ENCODE assay signal across 8 mouse cellular contexts in the genomic region with DNA sequence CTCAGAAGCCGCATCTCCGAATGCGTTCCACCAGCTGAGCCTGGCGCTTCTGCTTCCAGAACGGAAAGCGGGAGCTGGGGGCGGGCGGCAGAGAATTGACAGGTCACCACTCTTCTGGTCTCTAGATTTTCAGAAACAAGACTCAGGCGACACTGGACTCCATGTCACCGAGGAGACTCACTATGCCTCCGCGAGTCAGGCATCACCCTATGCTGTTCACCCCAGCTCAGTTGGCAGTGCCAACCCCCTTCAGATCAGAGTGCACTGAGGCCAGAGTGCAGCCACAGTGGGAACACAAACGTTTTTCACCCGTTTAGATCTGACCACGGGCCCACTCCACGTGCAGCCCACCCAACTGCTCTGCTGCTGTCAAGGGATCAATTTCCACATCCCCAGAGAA. TPM values are rescaled to one million over a fixed set of nuclear protein-coding genes. Genes with fewer than 3 reads are reported as not detected.
DNase-seq lines count a peak whose midpoint lies in the region; ATAC-seq and TF ChIP-seq lines count a peak whose summit lies in the region.

No protein-coding gene starts in this region.

- H3K9ac ChIP-seq in lung, postnatal 0 days (replicated peaks; ENCODE audit: low read depth): peak overlapping the region; percentile 49
- H3K9ac ChIP-seq in hindbrain, embryonic 16.5 days (ENCODE audit: low read depth, low read length): peak overlapping the region; percentile 76
- H3K9ac ChIP-seq in midbrain, embryonic 14.5 days (replicated peaks; ENCODE audit: low read length): peak overlapping the region; percentile 49

- no peaks in the 10 kb centered on the region for H3K27me3 ChIP-seq in lung, postnatal 0 days (replicated peaks; ENCODE audit: insufficient read depth, low read length)
- no peaks in the 10 kb centered on the region for H3K27me3 ChIP-seq in hindbrain, embryonic 16.5 days (replicated peaks; ENCODE audit: control insufficient read depth, insufficient read depth, low read length)
- H3K27me3 ChIP-seq in midbrain, embryonic 14.5 days (ENCODE audit: control insufficient read depth, insufficient read depth, low read length): 0 out of 2 replicates have a peak, but pooled peaks cover 4% of the 10 kb centered on the region

- no peaks in the 10 kb centered on the region for H3K4me1 ChIP-seq in lung, postnatal 0 days (ENCODE audit: insufficient read depth, low read depth, low read length)
- H3K4me1 ChIP-seq in hindbrain, embryonic 16.5 days (ENCODE audit: control insufficient read depth, insufficient read depth, low read depth, low read length): peaks cover 5% of the 10 kb centered on the region
- peaks cover 6% of the 10 kb centered on the region; the same call in 1 of the 2 replicates for H3K4me1 ChIP-seq in midbrain, embryonic 14.5 days (ENCODE audit: control insufficient read depth, insufficient read depth, low read length)

- WGBS in lung, postnatal 0 days: under 1% methylated on average over 16 of the region's 16 CpGs
- 2% methylated on average over 16 of the region's 16 CpGs for WGBS in hindbrain, embryonic 16.5 days
- WGBS in midbrain, embryonic 14.5 days: 3% methylated on average over 16 of the region's 16 CpGs

- H3K27ac ChIP-seq in lung, postnatal 0 days (ENCODE audit: low read length): peak overlapping the region; percentile 57
- peak overlapping the region; percentile 86 for H3K27ac ChIP-seq in hindbrain, embryonic 16.5 days (ENCODE audit: low read depth, low read length)
- peak overlapping the region; percentile 81 for H3K27ac ChIP-seq in midbrain, embryonic 14.5 days (replicated peaks; ENCODE audit: low read depth, low read length)

- peak overlapping the region; percentile 93 for H3K4me2 ChIP-seq in lung, postnatal 0 days (replicated peaks; ENCODE audit: low read depth, low read length)
- peak overlapping the region; percentile 88 for H3K4me2 ChIP-seq in hindbrain, embryonic 16.5 days (ENCODE audit: low read length)
- H3K4me2 ChIP-seq in midbrain, embryonic 14.5 days (ENCODE audit: low read length): peak overlapping the region; percentile 93

- peak overlapping the region; percentile 72 for H3K4me3 ChIP-seq in lung, postnatal 0 days (ENCODE audit: low read depth, low read length)
- peak overlapping the region; percentile 60 for H3K4me3 ChIP-seq in hindbrain, embryonic 16.5 days (ENCODE audit: low read length)
- H3K4me3 ChIP-seq in midbrain, embryonic 14.5 days (replicated peaks; ENCODE audit: low read depth, low read length): peak overlapping the region; percentile 52

- DNase-seq in adrenal gland, postnatal 14 days: peak; percentile 31
- no peak for DNase-seq in adrenal gland, adult (ENCODE audit: inconsistent age in 2 of 2, low spot score in 1 of 2)
- DNase-seq in lung, postnatal 0 days (ENCODE audit: low spot score): no peak
- DNase-seq in lung, postnatal 4 days: no peak
- peak; percentile 61 for DNase-seq in midbrain, embryonic 14.5 days
- DNase-seq in thymus, postnatal 25 days: no peak
- no peak for DNase-seq in thymus, postnatal 10 days (ENCODE audit: low spot score in 2 of 2)

- no peaks in the 10 kb centered on the region for H3K36me3 ChIP-seq in lung, postnatal 0 days (ENCODE audit: insufficient read depth, low read length)
- no peaks in the 10 kb centered on the region for H3K36me3 ChIP-seq in hindbrain, embryonic 16.5 days (ENCODE audit: control insufficient read depth, insufficient read depth, low read length)
- no peaks in the 10 kb centered on the region for H3K36me3 ChIP-seq in midbrain, embryonic 14.5 days (ENCODE audit: control insufficient read depth, insufficient read depth, low read length)

- ATAC-seq in lung, postnatal 0 days: peak; percentile 53
- peak; percentile 72 for ATAC-seq in hindbrain, embryonic 16.5 days
- ATAC-seq in midbrain, embryonic 14.5 days (ENCODE audit: low FRiP score, low TSS enrichment): peak; percentile 66; the same call in 1 of the 2 replicates

- no peaks in the 10 kb centered on the region for H3K9me3 ChIP-seq in lung, postnatal 0 days (ENCODE audit: low read length)
- H3K9me3 ChIP-seq in hindbrain, embryonic 16.5 days (ENCODE audit: control insufficient read depth, low read length): no peaks in the 10 kb centered on the region
- no peaks in the 10 kb centered on the region for H3K9me3 ChIP-seq in midbrain, embryonic 14.5 days (ENCODE audit: control insufficient read depth, low read length)

- no peak for TF ChIP-seq EP300 in lung, postnatal 0 days (IDR thresholded peaks at IDR 0.05)

- no peak for TF ChIP-seq CTCF in lung, postnatal 0 days (IDR thresholded peaks at IDR 0.05)

RNA-seq across cellular contexts. Expression of gene Zfp354b, which starts 0.4 kb away (rescaled TPM):
- total RNA-seq in adrenal gland, postnatal 14 days (2021): 2.1 and 2.9 TPM in 2 replicates
- polyA plus RNA-seq in lung, postnatal 0 days (2015; fragmentation: Nextera tagmentation; extraction: Ambion mirVana): 1.1 TPM in 2 replicates
- 4.7 and 4.9 TPM in 2 replicates for polyA plus RNA-seq in hindbrain, embryonic 16.5 days (2015; fragmentation: Nextera tagmentation; extraction: Ambion mirVana)
- polyA plus RNA-seq in midbrain, embryonic 14.5 days (2014; fragmentation: Nextera tagmentation; extraction: Ambion mirVana): 4.3 and 4.5 TPM in 2 replicates

RNA-seq across cellular contexts. Expression of gene 4933414I15Rik, which starts 12.5 kb away (rescaled TPM):
- total RNA-seq in adrenal gland, postnatal 14 days (2021): not detected in 2 replicates
- not detected in 2 replicates for polyA plus RNA-seq in lung, postnatal 0 days (2015; fragmentation: Nextera tagmentation; extraction: Ambion mirVana)
- not detected in 2 replicates for polyA plus RNA-seq in hindbrain, embryonic 16.5 days (2015; fragmentation: Nextera tagmentation; extraction: Ambion mirVana)
- polyA plus RNA-seq in midbrain, embryonic 14.5 days (2014; fragmentation: Nextera tagmentation; extraction: Ambion mirVana): not detected in 2 replicates

RNA-seq across cellular contexts. Expression of gene Zfp2, which starts 15.1 kb away (rescaled TPM):
- 5.0 and 6.0 TPM in 2 replicates for total RNA-seq in adrenal gland, postnatal 14 days (2021)
- polyA plus RNA-seq in lung, postnatal 0 days (2015; fragmentation: Nextera tagmentation; extraction: Ambion mirVana): 3.3 and 3.7 TPM in 2 replicates
- 41.3 and 42.6 TPM in 2 replicates for polyA plus RNA-seq in hindbrain, embryonic 16.5 days (2015; fragmentation: Nextera tagmentation; extraction: Ambion mirVana)
- 59.6 and 59.9 TPM in 2 replicates for polyA plus RNA-seq in midbrain, embryonic 14.5 days (2014; fragmentation: Nextera tagmentation; extraction: Ambion mirVana)

RNA-seq across cellular contexts. Expression of gene Prop1, which starts 22.5 kb away (rescaled TPM):
- total RNA-seq in adrenal gland, postnatal 14 days (2021): not detected in 2 replicates
- not detected in 2 replicates for polyA plus RNA-seq in lung, postnatal 0 days (2015; fragmentation: Nextera tagmentation; extraction: Ambion mirVana)
- polyA plus RNA-seq in hindbrain, embryonic 16.5 days (2015; fragmentation: Nextera tagmentation; extraction: Ambion mirVana): not detected in 2 replicates
- not detected in 2 replicates for polyA plus RNA-seq in midbrain, embryonic 14.5 days (2014; fragmentation: Nextera tagmentation; extraction: Ambion mirVana)

RNA-seq across cellular contexts. Expression of gene Olfr1378, which starts 35.3 kb away (rescaled TPM):
- total RNA-seq in adrenal gland, postnatal 14 days (2021): not detected in 2 replicates
- polyA plus RNA-seq in lung, postnatal 0 days (2015; fragmentation: Nextera tagmentation; extraction: Ambion mirVana): not detected in 2 replicates
- polyA plus RNA-seq in hindbrain, embryonic 16.5 days (2015; fragmentation: Nextera tagmentation; extraction: Ambion mirVana): not detected in 2 replicates
- polyA plus RNA-seq in midbrain, embryonic 14.5 days (2014; fragmentation: Nextera tagmentation; extraction: Ambion mirVana): not detected in 2 replicates

Comparison
In these comparisons a context has a peak if more than half of its experiments do, and no peak if none do; other contexts are left out.
1. DNase-seq: peak in adrenal gland, postnatal 14 days (single experiment) and midbrain, embryonic 14.5 days (single experiment); none in adrenal gland, adult (0 of 2), lung, postnatal 0 days (single experiment), lung, postnatal 4 days (0 of 2), thymus, postnatal 25 days (single experiment) and thymus, postnatal 10 days (0 of 2).
2. Peak in every context shown above with its lines, with median percentiles within 50 percentile points of each other: ATAC-seq, H3K27ac ChIP-seq, H3K4me2 ChIP-seq, H3K4me3 ChIP-seq and H3K9ac ChIP-seq.